Mouse (Mus musculus) MEL (cell line): ENCODE measurements around the gene Slc23a2. TPM values are rescaled to one million over a fixed set of nuclear protein-coding genes. Genes with fewer than 3 reads are reported as not detected.

Experiments used
- DNase-seq: peaks from one replicate; pipeline ENCODE4 v3.0.0; 2011; ENCODE audit warnings: low read depth, low spot score
- H3K27ac ChIP-seq: 2 replicates; pipeline ENCODE4 v1.5.1; 2012; ENCODE audit warnings: low read depth, mild to moderate bottlenecking, control low read depth, low read length, moderate library complexity; ENCODE audit not compliant: control insufficient read depth
- H3K27me3 ChIP-seq, 2 experiments: fragments of 150-350 bp in 1 of 2; sonication (generic) in 1 of 2; 2 replicates each; pipeline ENCODE4 v1.6.1; 2012; ENCODE audit warnings: low read length in 2 of 2, mild to moderate bottlenecking in 2 of 2, improper control_type of control experiment in 1 of 2, moderate library complexity in 1 of 2; ENCODE audit not compliant: insufficient read depth in 2 of 2, control insufficient read depth in 1 of 2
- H3K36me3 ChIP-seq, 2 experiments: 2 replicates each; pipeline ENCODE4 v1.6.1; 2012 to 2014; ENCODE audit warnings: low read length in 2 of 2, improper control_type of control experiment in 1 of 2, inconsistent platforms in 1 of 2, mild to moderate bottlenecking in 1 of 2; ENCODE audit not compliant: insufficient read depth in 2 of 2, control insufficient read depth in 1 of 2
- H3K4me1 ChIP-seq, 2 experiments: fragments of 150-350 bp in 1 of 2; sonication (generic) in 1 of 2; 2 replicates each; pipeline ENCODE4 v1.6.1; 2012; ENCODE audit warnings: low read length in 2 of 2, improper control_type of control experiment in 1 of 2, mild to moderate bottlenecking in 1 of 2; ENCODE audit not compliant: insufficient read depth in 2 of 2, control insufficient read depth in 1 of 2
- H3K4me3 ChIP-seq, 2 experiments: fragments of 150-350 bp in 1 of 2; sonication (generic) in 1 of 2; 2 replicates each; pipeline ENCODE4 v1.5.1; 2012; ENCODE audit warnings: low read depth in 2 of 2, low read length in 2 of 2, mild to moderate bottlenecking in 2 of 2, moderate library complexity in 2 of 2, control low read depth in 1 of 2, improper control_type of control experiment in 1 of 2; ENCODE audit not compliant: control insufficient read depth in 1 of 2, insufficient read depth in 1 of 2
- H3K79me2 ChIP-seq: 2 replicates; pipeline ENCODE4 v1.6.1; 2012; ENCODE audit warnings: mild to moderate bottlenecking, low read length, moderate library complexity; ENCODE audit not compliant: control insufficient read depth, poor library complexity, insufficient read depth
- H3K9ac ChIP-seq: 2 replicates; pipeline ENCODE4 v1.6.1; 2012; ENCODE audit warnings: low read depth, mild to moderate bottlenecking, control low read depth, low read length, moderate library complexity; ENCODE audit not compliant: control insufficient read depth, poor library complexity, severe bottlenecking
- H3K9me3 ChIP-seq: fragments of 150-350 bp; sonication (generic); replicated peaks from 2 replicates; pipeline ENCODE4 v1.6.1; 2012; ENCODE audit warnings: mild to moderate bottlenecking, low read length, improper control_type of control experiment, moderate library complexity; ENCODE audit not compliant: insufficient read depth
- CHD1 ChIP-seq: IDR thresholded peaks from 2 replicates; pipeline ENCODE4 v1.6.1; 2012; ENCODE audit warnings: low read depth, mild to moderate bottlenecking, inconsistent platforms, low read length, improper control_type of control experiment
- CHD2 ChIP-seq: IDR thresholded peaks from 2 replicates; pipeline ENCODE4 v1.6.1; 2011; ENCODE audit warnings: low read length, improper control_type of control experiment
- CTCF ChIP-seq, 3 experiments: IDR thresholded peaks in 2 of 3; conservative IDR thresholded peaks in 1 of 3; 2 replicates each; pipeline ENCODE4 v1.5.1; 2011 to 2012; ENCODE audit warnings: low read length in 3 of 3, low read depth in 2 of 3, mild to moderate bottlenecking in 2 of 3, improper control_type of control experiment in 1 of 3, inconsistent platforms in 1 of 3, mixed read lengths in 1 of 3, moderate library complexity in 1 of 3; ENCODE audit not compliant: control insufficient read depth in 1 of 3, insufficient read depth in 1 of 3, poor library complexity in 1 of 3, severe bottlenecking in 1 of 3
- ELF1 ChIP-seq: IDR thresholded peaks from 2 replicates; pipeline ENCODE4 v1.6.1; 2014; ENCODE audit warnings: low read depth, mild to moderate bottlenecking, inconsistent platforms, low read length, improper control_type of control experiment, moderate library complexity
- ETS1 ChIP-seq: IDR thresholded peaks from 2 replicates; pipeline ENCODE4 v1.6.1; 2012; ENCODE audit warnings: low read depth, mild to moderate bottlenecking, inconsistent platforms, low read length, improper control_type of control experiment, moderate library complexity
- HCFC1 ChIP-seq: IDR thresholded peaks from 2 replicates; pipeline ENCODE4 v1.6.1; 2012; ENCODE audit warnings: low read depth, mild to moderate bottlenecking, inconsistent platforms, low read length, improper control_type of control experiment, moderate library complexity
- JUND ChIP-seq: IDR thresholded peaks from 2 replicates; pipeline ENCODE4 v1.6.1; 2011; ENCODE audit warnings: low read depth, mild to moderate bottlenecking, improper control_type of control experiment, low read length
- MAFK ChIP-seq: IDR thresholded peaks from 2 replicates; pipeline ENCODE4 v1.6.1; 2011; ENCODE audit warnings: low read depth, mild to moderate bottlenecking, low read length, improper control_type of control experiment, borderline replicate concordance
- MAX ChIP-seq: IDR thresholded peaks from 2 replicates; pipeline ENCODE4 v1.6.1; 2011; ENCODE audit warnings: low read length, improper control_type of control experiment
- MEF2A ChIP-seq: IDR thresholded peaks from 2 replicates; pipeline ENCODE4 v1.6.1; 2014; ENCODE audit warnings: low read depth, mild to moderate bottlenecking, inconsistent platforms, low read length, improper control_type of control experiment; ENCODE audit not compliant: poor library complexity, insufficient replicate concordance, severe bottlenecking; ENCODE audit errors: extremely low read depth
- NELFE ChIP-seq: IDR thresholded peaks from 2 replicates; pipeline ENCODE4 v1.6.1; 2011; ENCODE audit warnings: low read depth, low read length, improper control_type of control experiment
- POLR2A ChIP-seq, 2 experiments: IDR thresholded peaks; 2 replicates each; pipeline ENCODE4 v1.6.1; 2011 to 2012; ENCODE audit warnings: low read length in 2 of 2, mild to moderate bottlenecking in 2 of 2, control low read depth in 1 of 2, improper control_type of control experiment in 1 of 2, low read depth in 1 of 2, moderate library complexity in 1 of 2; ENCODE audit not compliant: control insufficient read depth in 1 of 2, insufficient read depth in 1 of 2, poor library complexity in 1 of 2
- POLR2AphosphoS2 ChIP-seq: IDR thresholded peaks from 2 replicates; pipeline ENCODE4 v1.6.1; 2011; ENCODE audit warnings: low read length, improper control_type of control experiment
- POLR2AphosphoS5 ChIP-seq: IDR thresholded peaks from 2 replicates; pipeline ENCODE4 v1.6.1; 2012; ENCODE audit warnings: low read depth, borderline replicate concordance, mild to moderate bottlenecking, inconsistent platforms, low read length, moderate library complexity, mixed read lengths
- RAD21 ChIP-seq: IDR thresholded peaks from 2 replicates; pipeline ENCODE4 v1.6.1; 2011; ENCODE audit warnings: mild to moderate bottlenecking, low read depth, low read length, improper control_type of control experiment
- RCOR1 ChIP-seq: IDR thresholded peaks from 2 replicates; pipeline ENCODE4 v1.6.1; 2012; ENCODE audit warnings: low read depth, mild to moderate bottlenecking, inconsistent platforms, low read length, improper control_type of control experiment
- SIN3A ChIP-seq: IDR thresholded peaks from 2 replicates; pipeline ENCODE4 v1.6.1; 2012; ENCODE audit warnings: low read length, improper control_type of control experiment, inconsistent platforms
- SMC3 ChIP-seq: IDR thresholded peaks from 2 replicates; pipeline ENCODE4 v1.6.1; 2011; ENCODE audit warnings: low read depth, low read length, improper control_type of control experiment
- TBP ChIP-seq: IDR thresholded peaks from 2 replicates; pipeline ENCODE4 v1.8.0; 2011; ENCODE audit warnings: low read depth, low read length, improper control_type of control experiment
- TCF12 ChIP-seq: IDR thresholded peaks from 2 replicates; pipeline ENCODE4 v1.6.1; 2014; ENCODE audit warnings: low read depth, mild to moderate bottlenecking, inconsistent platforms, low read length, improper control_type of control experiment, moderate library complexity
- UBTF ChIP-seq: IDR thresholded peaks from 2 replicates; pipeline ENCODE4 v1.6.1; 2012; ENCODE audit warnings: low read depth, mild to moderate bottlenecking, inconsistent platforms, low read length, improper control_type of control experiment, moderate library complexity, borderline replicate concordance; ENCODE audit not compliant: insufficient read depth
- USF1 ChIP-seq: IDR thresholded peaks from 2 replicates; pipeline ENCODE4 v1.6.1; 2014; ENCODE audit warnings: low read depth, mild to moderate bottlenecking, inconsistent platforms, low read length, improper control_type of control experiment, moderate library complexity
- USF2 ChIP-seq, 2 experiments: IDR thresholded peaks; 2 replicates each; pipeline ENCODE4 v1.6.1; 2011 to 2012; ENCODE audit warnings: improper control_type of control experiment in 2 of 2, low read length in 2 of 2, borderline replicate concordance in 1 of 2, inconsistent platforms in 1 of 2, low read depth in 1 of 2, mild to moderate bottlenecking in 1 of 2; ENCODE audit not compliant: insufficient read depth in 1 of 2
- ZKSCAN1 ChIP-seq: IDR thresholded peaks from 2 replicates; pipeline ENCODE4 v1.6.1; 2012; ENCODE audit warnings: low read depth, mild to moderate bottlenecking, inconsistent platforms, low read length, improper control_type of control experiment, moderate library complexity
- ZMIZ1 ChIP-seq: IDR thresholded peaks from 2 replicates; pipeline ENCODE4 v1.6.1; 2012; ENCODE audit warnings: low read depth, mild to moderate bottlenecking, inconsistent platforms, low read length, improper control_type of control experiment, moderate library complexity
- polyA plus RNA-seq, 2 experiments: library from polyadenylated mRNA; stranded (reverse) in 1 of 2; unstranded in 1 of 2; fragments of >175 nt in 1 of 2; fragments of >200 nt in 1 of 2; gene quantifications; 2 replicates each; pipeline versions ENCODE4 v1.2.1 to v1.2.4; 2012; ENCODE audit warnings: low replicate concordance in 2 of 2, low read depth in 1 of 2; ENCODE audit not compliant: insufficient read length in 2 of 2, insufficient read depth in 1 of 2, missing spikeins in 1 of 2
- total RNA-seq: library from RNA; depleted of rRNA; stranded (reverse); fragments of 300-350 nt; gene quantifications from 2 replicates; pipeline ENCODE4 v1.2.3, GENCODE M21; 2012

Gene Slc23a2
- total and polyA plus RNA-seq, 3 experiments = 7.9 to 10.3 TPM; not detected in 1

GRCm38 (mm10) chr2:132151592-132151991, 6.7 kb upstream of the Slc23a2 start:
- Histone ChIP-seq H3K27ac (no peak overlapping the region), H3K9ac (no peak overlapping the region), H3K27me3 (peaks cover 5 to 18% of the 10 kb centered on the region in 2 experiments), H3K4me3 (no peak overlapping the region), H3K36me3 (no peaks in the 10 kb centered on the region; a peak in 1 of 4 replicates), H3K4me1 (peaks cover 2 to 4% of the 10 kb centered on the region in 2 experiments; a peak in 2 of 4 replicates), H3K79me2 (no peaks in the 10 kb centered on the region), H3K9me3 (no peaks in the 10 kb centered on the region)
- DNase-seq = no peak
- TF ChIP-seq ZKSCAN1 (no peak), NELFE (no peak), CHD2 (no peak), HCFC1 (no peak), SIN3A (no peak), MAFK (no peak), RCOR1 (no peak), USF2 (IDR thresholded peaks at IDR 0.05; ENCODE audit: borderline replicate concordance in 1 of 2, insufficient read depth in 1 of 2, low read depth in 1 of 2, low read length in 2 of 2) (no peak), USF1 (no peak), ZMIZ1 (no peak), POLR2AphosphoS2 (no peak)

- Histone ChIP-seq H3K27ac (no peak overlapping the region), H3K9ac (no peak overlapping the region), H3K4me3 (no peak overlapping the region), H3K9me3 (no peaks in the 10 kb centered on the region), H3K36me3 (no peaks in the 10 kb centered on the region; a peak in 1 of 4 replicates), H3K27me3 (peaks cover 2 to 15% of the 10 kb centered on the region in 2 experiments; a peak in 2 of 4 replicates), H3K4me1 (peaks cover 2 to 4% of the 10 kb centered on the region in 2 experiments; a peak in 2 of 4 replicates), H3K79me2 (no peaks in the 10 kb centered on the region)
- TF ChIP-seq ELF1 = no peak
- no peak for TF ChIP-seq UBTF
- TF ChIP-seq CHD2 = no peak
- TF ChIP-seq MAX = no peak
- no peak for TF ChIP-seq RAD21
- TF ChIP-seq CHD1 = no peak
- no peak for TF ChIP-seq POLR2AphosphoS5
- no peak for TF ChIP-seq JUND
- TF ChIP-seq USF2 (IDR thresholded peaks at IDR 0.05; ENCODE audit: borderline replicate concordance in 1 of 2, insufficient read depth in 1 of 2, low read depth in 1 of 2, low read length in 2 of 2) = no peak
- no peak for TF ChIP-seq CTCF (IDR thresholded peaks at IDR 0.05 in 2 of 3, conservative IDR thresholded peaks at IDR 0.05 in 1 of 3; ENCODE audit: control insufficient read depth in 1 of 3, insufficient read depth in 1 of 3, low read depth in 2 of 3, low read length in 3 of 3, poor library complexity in 1 of 3, severe bottlenecking in 1 of 3)
- no peak for TF ChIP-seq POLR2A (IDR thresholded peaks at IDR 0.05; ENCODE audit: control insufficient read depth in 1 of 2, insufficient read depth in 1 of 2, low read depth in 1 of 2, low read length in 2 of 2, poor library complexity in 1 of 2)
- no peak for TF ChIP-seq NELFE
- no peak for TF ChIP-seq POLR2AphosphoS2
- TF ChIP-seq RCOR1 = no peak
- TF ChIP-seq ETS1 = no peak
- no peak for TF ChIP-seq HCFC1
- TF ChIP-seq MEF2A = no peak
- no peak for TF ChIP-seq SMC3
- no peak for TF ChIP-seq TCF12
- no peak for TF ChIP-seq TBP
- no peak for DNase-seq
Measured at GRCm38 (mm10) chr2:132150926-132151325, 6.0 kb upstream of the Slc23a2 start.
